Mouse (Mus musculus): Measurements from ENCODE around the gene Ttc7.

Gene Ttc7

DNA sequence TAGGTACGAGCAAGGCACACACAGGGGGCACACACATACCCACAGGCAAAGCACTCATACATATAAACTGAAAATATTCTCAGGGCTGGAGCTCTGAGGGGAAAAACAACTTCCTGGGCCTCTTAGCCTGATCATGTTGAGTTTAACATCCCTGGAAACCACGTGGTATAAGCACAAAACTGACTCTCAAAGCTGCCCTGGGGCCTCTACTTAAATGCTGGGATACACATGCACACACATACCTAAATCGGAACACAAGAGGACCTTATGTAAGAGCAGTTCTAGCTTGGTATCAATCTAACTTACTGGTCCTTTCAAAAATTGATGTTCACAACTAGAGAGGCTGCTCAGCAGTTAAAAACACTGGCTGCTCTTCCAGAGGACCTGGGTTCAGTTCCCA is 146.7 kb downstream of the Ttc7 start:
- no peak for DNase-seq (ENCODE audit: low read depth, low spot score)
